Mouse (Mus musculus): ENCODE results near the gene Olfr521. TPM values are rescaled to one million over a fixed set of nuclear protein-coding genes. Genes with fewer than 3 reads are reported as not detected.
"Not testable (repeated sequence)": the region's sequence is repeated elsewhere in the genome, so short reads cannot be mapped to it uniquely, and the experiment has no call there.

Gene Olfr521
- total RNA-seq (2021), result not detected
- long read RNA-seq, experiment 1, result 0 reads
- long read RNA-seq, experiment 2, result 0 reads

DNA sequence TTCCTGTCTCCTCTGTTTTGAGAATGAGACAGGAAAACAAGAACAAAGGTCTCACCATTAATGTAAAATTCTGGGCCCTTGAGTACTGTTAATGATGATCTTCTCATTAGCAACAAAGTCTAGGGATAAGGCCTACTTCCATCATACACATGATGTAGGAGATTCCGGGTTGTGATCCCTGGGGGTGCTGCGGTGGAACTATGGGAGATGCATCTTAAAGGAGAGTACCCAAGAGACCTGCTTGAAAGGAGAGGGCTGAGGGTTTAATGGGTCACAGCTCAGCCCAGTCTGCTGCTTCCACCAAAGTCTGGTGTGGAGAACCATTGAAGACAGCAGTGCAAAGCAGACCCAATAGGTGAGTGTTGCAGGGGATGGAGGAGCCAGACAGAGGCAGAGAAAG is at the start of gene Olfr521:
Gene Olfr521 (plus strand): TSS at position 301 of the 400 bp plus-strand sequence.
- no peak for DNase-seq
- intact Hi-C loops (cut with DNase I), result no loop called here

DNA sequence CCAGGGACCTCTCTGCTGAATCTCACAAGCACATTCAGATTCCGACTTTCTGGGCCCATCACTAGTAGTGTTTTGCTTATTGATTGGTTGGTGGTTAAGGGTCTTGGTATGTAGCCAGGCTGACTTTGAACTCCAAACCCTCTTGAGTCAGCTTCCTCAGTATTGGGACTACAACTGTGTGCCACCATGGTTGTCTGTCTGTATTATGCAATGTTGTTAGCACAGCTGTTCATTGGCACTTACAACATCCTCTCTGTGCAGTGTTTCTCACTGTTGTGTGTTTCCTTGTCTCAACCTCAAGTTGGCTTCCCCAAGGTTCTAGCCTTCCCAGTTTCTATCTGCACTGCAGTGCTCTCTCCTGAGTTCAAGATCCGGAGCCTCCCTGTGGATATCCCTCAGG is 46.8 kb upstream of the Olfr521 start:
- no peak for DNase-seq
- intact Hi-C loops (cut with DNase I), result no loop called here

DNA sequence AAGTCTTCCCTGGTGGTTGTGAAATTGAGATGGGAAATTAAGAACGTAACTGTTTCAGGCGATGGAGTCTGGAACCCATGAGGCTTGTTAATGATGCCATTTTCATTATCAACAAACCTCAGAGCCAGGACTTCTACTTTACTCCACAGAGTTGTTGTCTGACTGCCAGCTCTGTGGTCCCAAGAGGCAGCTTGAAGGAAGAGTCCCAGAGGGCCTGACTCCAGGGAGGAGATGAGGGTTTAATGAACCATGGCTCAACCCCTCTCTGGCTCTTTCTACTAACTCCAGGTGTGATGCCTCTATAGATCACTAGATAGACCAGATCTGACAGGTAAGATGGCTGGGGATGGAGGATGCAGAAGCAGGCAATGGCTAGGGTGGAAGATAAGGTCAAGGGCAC is 33.3 kb upstream of the Olfr521 start, which contains the start of gene Olfr520:
Gene Olfr520 (plus strand): TSS at position 301 of the 400 bp plus-strand sequence.
- DNase-seq, result no peak
- intact Hi-C loops (cut with DNase I), result no loop called here

GRCm38 (mm10) chr7:99734612-99735011 is 28.7 kb upstream of the Olfr521 start:
- DNase-seq, result no peak
- intact Hi-C loops (cut with DNase I), result no loop called here

GRCm38 (mm10) chr7:99735491-99735890 is 27.8 kb upstream of the Olfr521 start:
- intact Hi-C loops (cut with DNase I); DNase-seq: not testable (repeated sequence)

GRCm38 (mm10) chr7:99739276-99739675 is 24.0 kb upstream of the Olfr521 start:
- intact Hi-C loops (cut with DNase I), result no loop called here
- no peak for DNase-seq

GRCm38 (mm10) chr7:99781385-99781784 is 18.1 kb downstream of the Olfr521 start:
- no peak for DNase-seq
- intact Hi-C loops (cut with DNase I), result no loop called here

- DNase-seq, result no peak
- intact Hi-C loops (cut with DNase I), result no loop called here
These were observed 18.6 kb downstream of the Olfr521 start for GRCm38 (mm10) chr7:99781916-99782315.

DNA sequence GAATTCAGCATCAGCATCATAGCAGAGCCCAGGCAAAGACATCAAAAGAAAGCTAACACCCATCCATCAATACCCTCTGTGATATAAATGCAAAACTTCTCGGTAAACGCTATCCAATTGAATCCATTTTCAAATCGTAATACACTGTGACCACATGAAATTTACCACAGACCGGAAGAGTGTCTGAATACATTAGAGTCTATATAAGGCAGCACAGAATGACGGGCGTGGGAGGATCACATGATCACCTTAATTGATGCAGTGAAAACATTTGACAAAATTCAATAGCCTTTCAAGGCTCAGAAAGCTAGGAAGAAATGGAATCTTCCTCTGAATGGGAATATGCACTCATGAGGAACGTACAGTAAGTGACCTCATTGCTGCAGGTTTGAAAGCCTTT is 20.1 kb downstream of the Olfr521 start:
- intact Hi-C loops (cut with DNase I), result no loop called here
- DNase-seq, result no peak

- intact Hi-C loops (cut with DNase I), result no loop called here
- DNase-seq, result no peak
These were observed 22.2 kb downstream of the Olfr521 start for GRCm38 (mm10) chr7:99785553-99785952.

- intact Hi-C loops (cut with DNase I), result no loop called here
- DNase-seq, result no peak
These were observed 23.5 kb downstream of the Olfr521 start for GRCm38 (mm10) chr7:99786774-99787173.

DNA sequence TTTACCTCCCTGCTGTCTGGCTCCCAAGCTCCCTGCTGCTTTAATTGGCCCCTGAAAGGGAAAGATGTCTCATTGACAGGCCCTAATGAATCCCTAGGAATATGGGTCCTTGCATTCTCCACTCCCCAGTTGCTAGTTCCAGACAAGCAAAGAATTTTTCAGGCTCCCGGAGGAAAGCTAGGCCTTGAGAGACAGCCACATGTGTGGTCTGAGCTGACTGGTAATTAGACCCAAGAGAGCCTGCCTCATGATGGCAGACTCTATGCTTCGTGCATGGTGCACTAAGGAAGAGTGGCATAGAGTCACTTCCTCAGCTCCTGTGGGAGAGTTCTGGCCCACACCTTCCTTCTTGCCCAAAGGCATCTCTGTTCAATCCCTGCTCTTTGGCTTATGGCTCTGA is 24.6 kb downstream of the Olfr521 start:
- intact Hi-C loops (cut with DNase I), result no loop called here
- DNase-seq, result no peak

DNA sequence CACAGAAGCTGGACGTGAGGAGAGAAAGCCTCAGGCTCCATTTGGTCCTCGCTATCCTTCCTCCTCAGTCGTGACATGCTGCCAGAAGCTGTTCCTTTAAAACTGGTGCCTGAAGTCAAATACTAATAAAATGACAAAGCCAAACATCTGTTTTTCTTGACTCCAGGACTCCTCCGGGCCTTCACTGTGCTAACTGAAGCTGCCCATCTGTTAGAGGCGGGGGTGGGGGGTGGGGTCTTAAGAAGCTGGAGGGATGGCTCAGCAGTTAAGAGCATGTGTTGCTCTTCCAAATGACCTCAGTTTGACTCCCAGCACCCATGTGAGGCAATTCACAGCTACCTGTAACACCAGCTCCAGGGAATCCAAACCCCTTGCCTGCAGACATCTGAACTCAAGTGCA is 25.3 kb downstream of the Olfr521 start:
- DNase-seq, result no peak
- intact Hi-C loops (cut with DNase I), result no loop called here

- DNase-seq, result no peak
- intact Hi-C loops (cut with DNase I), result no loop called here
These were observed 27.5 kb downstream of the Olfr521 start for GRCm38 (mm10) chr7:99790816-99791215.

DNA sequence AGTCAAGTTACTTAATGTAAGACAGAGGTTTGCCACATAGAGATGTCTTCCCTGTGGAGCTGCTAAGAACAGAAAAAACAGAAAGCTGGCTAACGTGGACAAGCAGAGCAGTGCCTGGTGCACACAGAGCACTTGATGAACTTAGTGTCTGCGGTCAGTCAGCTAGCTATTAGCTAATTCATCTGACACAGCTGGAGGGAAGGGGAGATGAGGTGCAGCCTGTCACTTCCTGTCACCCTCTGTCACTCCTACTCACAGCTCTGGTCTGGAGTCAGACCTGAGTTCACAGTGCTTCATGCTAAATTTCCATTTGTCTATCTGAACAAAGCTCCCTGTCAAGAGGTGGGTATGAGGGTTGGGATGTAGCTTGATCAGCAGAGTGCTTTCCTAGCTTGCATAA is 30.8 kb downstream of the Olfr521 start:
- intact Hi-C loops (cut with DNase I), result loop anchor here (2.0 kb wide), 1 partner anchor 85 kb away; no protein-coding TSS in a partner anchor
- DNase-seq, result no peak

DNA sequence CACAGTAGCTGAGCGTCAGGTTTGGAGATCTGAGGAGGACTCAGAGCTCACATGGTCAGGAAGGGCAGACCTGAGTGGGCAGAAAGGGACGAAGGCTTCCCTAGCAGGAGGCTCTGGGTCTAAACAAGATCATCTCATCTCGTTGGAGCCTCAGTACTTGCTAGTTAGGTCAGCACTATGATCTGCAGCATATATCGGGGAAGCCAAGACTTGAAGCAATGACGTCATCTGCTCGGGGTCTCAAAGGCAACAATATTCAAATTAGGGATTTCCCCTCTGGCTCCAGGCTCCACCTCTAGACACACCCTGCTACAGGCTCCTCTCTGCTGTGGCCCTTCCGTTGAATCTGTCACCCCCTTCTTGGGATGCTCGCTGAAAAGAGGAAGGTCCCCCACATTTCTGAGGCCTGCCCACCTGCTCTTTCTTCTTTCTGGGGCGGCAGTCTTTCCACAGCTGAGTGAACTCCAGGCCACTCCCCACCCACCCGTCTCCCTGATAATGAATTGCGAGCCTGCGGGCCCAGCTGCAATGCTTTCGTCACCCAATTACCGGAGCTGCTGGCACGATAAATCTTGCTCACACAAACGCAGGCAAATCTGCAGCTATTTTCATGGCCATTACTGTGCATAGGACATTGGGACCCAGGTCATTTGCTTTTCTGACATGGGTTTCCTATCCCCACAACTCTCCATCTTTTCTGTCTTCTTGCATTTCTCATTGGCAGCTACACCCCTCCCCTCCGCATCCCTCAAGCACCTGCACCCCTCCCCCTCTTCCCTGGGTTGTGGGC is 32.1 kb downstream of the Olfr521 start:
- DNase-seq, result no peak
- intact Hi-C loops (cut with DNase I), result loop anchor here (2.0 kb wide), 1 partner anchor 87 kb away; no protein-coding TSS in a partner anchor

DNA sequence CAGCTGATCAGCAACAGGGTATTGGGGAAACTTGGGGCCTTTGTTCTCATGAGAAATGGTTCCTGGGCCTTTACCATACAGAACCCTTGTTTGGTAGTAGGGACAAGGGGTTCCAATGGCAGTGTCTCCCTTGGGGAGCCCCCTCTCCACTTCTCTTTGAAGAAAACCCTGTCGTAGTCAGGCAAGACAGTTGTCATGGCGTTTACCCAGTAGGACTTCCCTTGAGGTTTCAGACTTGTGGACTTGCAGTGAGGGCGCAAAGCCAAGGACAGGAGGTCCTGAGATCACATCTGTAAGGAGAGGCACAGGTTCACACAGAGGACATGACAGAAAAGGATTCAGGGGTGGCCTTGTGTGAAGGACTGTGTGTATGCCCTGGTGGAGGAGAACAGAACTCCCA is 33.2 kb downstream of the Olfr521 start:
- intact Hi-C loops (cut with DNase I), result no loop called here
- DNase-seq, result no peak

GRCm38 (mm10) chr7:99797261-99797660 is 34.0 kb downstream of the Olfr521 start:
- intact Hi-C loops (cut with DNase I), result no loop called here

DNA sequence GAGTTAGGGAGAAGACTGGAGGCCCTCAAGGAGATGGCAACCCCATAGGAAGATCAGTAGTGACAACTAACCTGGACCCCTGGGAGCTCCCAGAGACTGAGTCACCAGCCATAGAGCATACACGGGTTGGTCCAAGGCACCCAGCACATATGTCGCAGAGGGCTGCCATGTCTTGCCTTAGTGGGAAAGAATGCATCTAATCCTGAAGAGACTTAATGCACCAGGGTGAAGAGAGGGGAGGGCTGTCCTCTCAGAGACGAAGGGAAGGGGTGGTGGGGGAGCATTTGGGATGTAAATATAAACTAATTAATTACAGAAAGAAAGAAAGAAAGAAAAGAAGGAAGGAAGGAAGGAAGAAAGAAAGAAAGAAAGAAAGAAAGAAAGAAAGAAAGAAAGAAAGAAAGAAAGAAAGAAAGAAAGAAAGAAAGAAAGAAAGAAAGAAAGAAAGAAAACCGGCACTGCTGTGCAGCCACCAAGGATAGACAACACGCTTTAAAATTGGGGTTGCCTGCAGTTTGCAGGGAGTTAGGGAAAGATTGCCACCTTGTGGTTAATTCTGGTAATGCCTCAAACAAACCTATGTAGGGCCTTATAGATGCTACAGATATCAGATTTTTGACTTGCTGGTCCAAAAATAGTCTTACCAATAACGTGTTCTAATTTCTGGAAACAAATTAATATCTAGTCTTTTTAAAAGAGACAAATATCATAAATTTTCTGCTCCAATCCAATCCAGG is 34.8 kb downstream of the Olfr521 start:
- intact Hi-C loops (cut with DNase I), result no loop called here
- DNase-seq, result peak in 1 of 2 experiments; percentile 40

More at GRCm38 (mm10) chr7:99797261-99797660, 34.0 kb downstream of the Olfr521 start:
- DNase-seq, result no peak

DNA sequence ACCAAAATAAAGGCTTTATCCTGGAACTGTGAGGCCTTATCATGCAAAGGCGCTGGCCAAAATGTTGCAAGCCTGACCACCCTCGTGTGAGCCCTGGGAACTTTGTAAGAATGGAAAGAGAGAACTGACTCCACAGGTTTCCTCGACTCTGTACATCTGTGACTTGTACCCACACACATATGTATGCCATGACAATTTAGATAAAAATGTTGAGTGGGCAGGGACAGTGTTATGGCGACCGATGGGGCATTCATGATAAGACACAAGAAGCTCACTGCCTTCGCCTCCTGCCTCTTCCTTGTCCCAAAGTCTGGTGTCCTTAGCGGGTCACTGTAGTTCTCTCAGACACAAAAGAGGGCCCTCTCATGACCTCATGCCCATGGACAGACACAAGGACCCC is 35.8 kb downstream of the Olfr521 start:
- DNase-seq, result no peak
- intact Hi-C loops (cut with DNase I), result no loop called here

DNA sequence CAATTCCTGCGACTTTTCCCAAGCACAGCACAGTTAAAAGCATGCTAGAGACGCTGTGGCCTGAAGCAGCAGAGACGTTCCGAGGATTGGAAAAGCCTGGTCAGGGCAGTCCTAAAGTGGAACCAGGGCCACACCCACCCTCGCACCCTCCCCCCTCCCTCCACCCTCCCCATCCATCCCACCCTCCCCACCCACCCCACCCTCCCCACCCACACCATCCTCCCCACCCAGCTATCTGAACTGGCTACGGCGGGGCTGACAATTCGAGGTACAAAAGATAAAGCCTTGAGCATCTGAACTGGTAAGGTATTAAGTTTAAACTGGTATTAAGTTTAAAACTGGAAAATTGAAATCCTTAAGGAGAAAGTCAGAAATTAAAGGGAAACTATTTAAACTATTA is 40.2 kb downstream of the Olfr521 start:
- intact Hi-C loops (cut with DNase I), result no loop called here

DNA sequence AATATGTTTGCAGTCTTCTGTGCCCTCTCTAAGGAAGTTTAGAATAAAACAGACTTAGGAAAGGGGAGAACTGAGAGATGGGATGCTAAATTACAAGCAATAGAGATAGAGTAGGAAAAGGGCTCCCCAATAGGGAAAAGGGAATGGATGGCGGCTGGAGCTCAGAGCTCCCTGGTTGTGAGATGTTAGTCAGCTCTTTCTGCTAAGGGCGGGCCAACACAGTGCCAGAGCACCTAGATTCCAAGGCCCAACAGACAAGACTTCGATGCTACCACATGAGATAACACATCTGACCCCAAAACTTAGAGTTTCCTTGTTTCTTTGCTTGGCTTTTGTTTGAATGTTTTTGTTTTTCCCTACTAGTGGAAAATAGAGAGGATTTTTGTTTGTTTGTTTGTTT is 40.7 kb downstream of the Olfr521 start:
- intact Hi-C loops (cut with DNase I); DNase-seq: not testable (repeated sequence)

More for the DNA sequence above, 40.2 kb downstream of the Olfr521 start:
- no peak for DNase-seq
